Mouse (Mus musculus) heart, embryonic 13.5 days (tissue): ENCODE data around the gene Dtx3l. TPM values are rescaled to one million over a fixed set of nuclear protein-coding genes. Genes with fewer than 3 reads are reported as not detected.
"Not testable (repeated sequence)": the region's sequence is repeated elsewhere in the genome, so short reads cannot be mapped to it uniquely, and the experiment has no call there.

Experiments
- ATAC-seq: fragments of 200-750 bp; cut with Nextera tagmentation; 2 replicates; pipeline ENCODE4 v1.8.0; 2017; ENCODE audit warnings: moderate TSS enrichment; ENCODE audit not compliant: insufficient number of reproducible peaks, low FRiP score, low TSS enrichment; ENCODE audit errors: extremely low read depth
- H3K27ac ChIP-seq: fragments of 300-500 bp; sonication (generic); replicated peaks from 2 replicates; pipeline ENCODE4 v1.5.1; 2015; ENCODE audit warnings: moderate library complexity, mild to moderate bottlenecking, inconsistent platforms
- H3K27me3 ChIP-seq: fragments of 300-500 bp; sonication (generic); replicated peaks from 2 replicates; pipeline ENCODE4 v1.6.1; 2015; ENCODE audit warnings: mild to moderate bottlenecking, inconsistent platforms
- H3K36me3 ChIP-seq: fragments of 300-500 bp; sonication (generic); 2 replicates; pipeline ENCODE4 v1.6.1; 2015; ENCODE audit warnings: mild to moderate bottlenecking, inconsistent platforms
- H3K4me1 ChIP-seq: fragments of 300-500 bp; sonication (generic); 2 replicates; pipeline ENCODE4 v1.6.1; 2015; ENCODE audit warnings: inconsistent platforms
- H3K4me2 ChIP-seq: fragments of 300-500 bp; sonication (generic); 2 replicates; pipeline ENCODE4 v1.6.1; 2015; ENCODE audit warnings: inconsistent platforms, mild to moderate bottlenecking, moderate library complexity
- H3K4me3 ChIP-seq: fragments of 300-500 bp; sonication (generic); 2 replicates; pipeline ENCODE4 v1.5.1; 2015; ENCODE audit warnings: moderate library complexity, mild to moderate bottlenecking, inconsistent platforms
- H3K9ac ChIP-seq: fragments of 300-500 bp; sonication (generic); 2 replicates; pipeline ENCODE4 v1.6.1; 2015; ENCODE audit warnings: inconsistent platforms, mild to moderate bottlenecking, moderate library complexity
- H3K9me3 ChIP-seq: fragments of 300-500 bp; sonication (generic); 2 replicates; pipeline ENCODE4 v1.6.1; 2016; ENCODE audit warnings: inconsistent platforms
- WGBS: fragments of 180-500 bp; shearing (Covaris S2); methylation state at CpG from one replicate; pipeline ENCODE4 v1.1.7; 2015; ENCODE audit warnings: mixed read lengths; 5-methylcytosine and 5-hydroxymethylcytosine counted together
- polyA plus RNA-seq: library from polyadenylated mRNA; unstranded; fragments of >200 nt; fragmentation: Nextera tagmentation; extraction: Ambion mirVana; gene quantifications from 2 replicates; pipeline ENCODE4 v1.2.1, GENCODE M21; 2015

Dtx3l gene
- 4.5 and 4.6 TPM in 2 replicates for polyA plus RNA-seq

DNA sequence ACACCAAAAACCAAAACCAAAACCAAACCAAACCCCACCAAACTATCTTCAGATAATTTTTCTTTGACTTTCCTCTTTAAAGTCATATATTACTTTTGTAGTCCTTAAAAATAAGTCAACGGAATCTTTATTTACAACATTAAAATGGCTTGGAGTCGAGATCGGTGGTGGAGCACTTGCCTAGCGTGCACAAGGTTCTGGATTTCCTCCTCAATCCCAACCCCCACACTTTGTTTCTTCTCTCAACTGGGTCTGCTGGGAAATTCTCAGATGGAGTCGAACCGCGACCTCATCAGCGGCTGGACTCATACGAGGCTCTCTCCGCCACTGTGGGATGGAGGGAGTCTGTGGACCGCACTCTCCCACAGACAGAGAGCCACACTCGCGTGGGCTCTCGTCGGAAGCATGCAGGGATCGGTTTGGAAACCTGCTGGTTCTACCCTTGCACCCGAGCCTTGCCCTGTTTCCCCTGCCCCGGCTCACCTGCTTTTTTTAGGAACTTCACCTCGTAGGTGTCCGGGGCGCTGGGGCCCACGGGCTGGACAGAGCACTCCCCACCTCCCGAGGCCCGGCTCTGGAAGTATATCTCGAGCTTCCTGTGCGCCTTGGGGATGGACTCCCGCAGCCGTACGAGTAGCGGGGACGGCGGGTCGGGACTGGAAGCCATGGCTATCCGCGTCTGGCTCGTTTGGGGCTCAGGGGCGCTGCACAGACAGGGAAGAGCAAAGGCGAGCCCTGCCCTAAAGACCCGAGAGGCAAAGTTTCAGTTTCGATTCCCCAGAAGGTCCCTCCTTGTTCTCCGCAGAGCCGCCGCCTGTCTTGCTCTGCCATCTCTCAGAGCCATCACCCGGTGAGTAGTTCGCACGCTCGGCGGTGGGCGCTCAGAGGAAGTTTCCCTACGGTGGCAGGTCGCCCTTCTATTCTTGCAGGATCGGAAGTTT lies at the start of gene Dtx3l, which contains the start of gene Parp9:
Gene Dtx3l (minus strand): TSS at position 941 of the 941 bp plus-strand sequence.
Gene Parp9 (plus strand): TSS at position 260 of the 941 bp plus-strand sequence.
- H3K4me2 ChIP-seq = peak within 1 kb of the TSS; percentile 89
- 1% methylated on average over 52 of the region's 52 CpGs for WGBS
- peak within 1 kb of the TSS; percentile 87 for H3K9ac ChIP-seq
- H3K36me3 ChIP-seq = peaks cover 23% of the 10 kb centered on the region
- peak within 1 kb of the TSS; percentile 63 for H3K27ac ChIP-seq
- no peaks in the 10 kb centered on the region; the same call in 1 of the 2 replicates for H3K27me3 ChIP-seq
- peak within 1 kb of the TSS; percentile 79 for H3K4me3 ChIP-seq
- H3K4me1 ChIP-seq = peaks cover 16% of the 10 kb centered on the region
- no peaks in the 10 kb centered on the region for H3K9me3 ChIP-seq
- ATAC-seq = no peak

DNA sequence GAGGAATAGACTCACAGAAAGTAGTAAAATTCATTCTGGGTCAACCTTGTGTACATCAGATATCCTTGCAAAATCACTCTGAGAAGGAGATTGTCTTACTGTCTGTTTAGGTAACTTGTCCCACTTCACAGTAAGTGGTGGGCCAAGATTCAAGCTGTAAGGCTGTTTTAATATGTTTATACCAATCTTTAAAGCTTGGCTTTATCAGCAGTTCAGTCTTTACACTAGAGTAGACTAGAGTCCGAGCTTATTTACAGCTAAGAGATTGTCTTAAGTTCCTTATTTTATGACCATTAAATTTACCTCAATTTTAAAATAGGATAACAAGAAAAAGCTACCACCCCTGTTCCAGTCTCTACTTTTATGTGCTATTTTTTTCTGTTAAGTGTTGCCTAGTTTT lies 49.0 kb upstream of the Dtx3l start:
- ATAC-seq = no peak
- WGBS = 70% methylated on average over 1 of the region's 1 CpGs
- H3K9ac ChIP-seq = no peak overlapping the region

GRCm38 (mm10) chr16:35984471-35984870 lies 45.5 kb upstream of the Dtx3l start:
- Histone ChIP-seq H3K36me3 (0 out of 2 replicates have a peak, but pooled peaks cover 1% of the 10 kb centered on the region), H3K9ac (peak overlapping the region; percentile 94), H3K27ac (peak overlapping the region; percentile 100), H3K4me1 (peaks cover 33% of the 10 kb centered on the region), H3K27me3 (no peaks in the 10 kb centered on the region), H3K4me2 (peak overlapping the region; percentile 84), H3K4me3 (peak overlapping the region; percentile 83), H3K9me3 (0 out of 2 replicates have a peak, but pooled peaks cover 3% of the 10 kb centered on the region)
- WGBS = 42% methylated on average over 3 of the region's 3 CpGs
- no peak for ATAC-seq

More for the DNA sequence above, 49.0 kb upstream of the Dtx3l start:
- H3K9me3 ChIP-seq = no peaks in the 10 kb centered on the region
- H3K27me3 ChIP-seq = no peaks in the 10 kb centered on the region
- peaks cover 27% of the 10 kb centered on the region for H3K4me1 ChIP-seq
- no peak overlapping the region for H3K4me3 ChIP-seq
- no peak overlapping the region for H3K4me2 ChIP-seq
- H3K27ac ChIP-seq = no peak overlapping the region
- 0 out of 2 replicates have a peak, but pooled peaks cover 3% of the 10 kb centered on the region for H3K36me3 ChIP-seq

- Histone ChIP-seq H3K9ac (peak overlapping the region; percentile 94), H3K4me1 (peaks cover 33% of the 10 kb centered on the region), H3K4me2 (peak overlapping the region; percentile 84), H3K27me3 (no peaks in the 10 kb centered on the region), H3K4me3 (peak overlapping the region; percentile 83), H3K27ac (peak overlapping the region; percentile 100), H3K9me3 (0 out of 2 replicates have a peak, but pooled peaks cover 3% of the 10 kb centered on the region), H3K36me3 (no peaks in the 10 kb centered on the region)
- peak; percentile 73 for ATAC-seq
- under 1% methylated on average over 48 of the region's 86 CpGs for WGBS
Measured at GRCm38 (mm10) chr16:35983517-35984101, 44.7 kb upstream of the Dtx3l start.

- WGBS = under 1% methylated on average over 54 of the region's 54 CpGs
- Histone ChIP-seq H3K9me3 (0 out of 2 replicates have a peak, but pooled peaks cover 3% of the 10 kb centered on the region), H3K36me3 (no peaks in the 10 kb centered on the region), H3K27ac (peak overlapping the region; percentile 100), H3K4me1 (peaks cover 33% of the 10 kb centered on the region), H3K9ac (peak overlapping the region; percentile 94), H3K4me2 (peak overlapping the region; percentile 84), H3K4me3 (peak overlapping the region; percentile 83), H3K27me3 (no peaks in the 10 kb centered on the region)
- ATAC-seq = peak; percentile 82
Measured at GRCm38 (mm10) chr16:35982902-35983516, 44.1 kb upstream of the Dtx3l start.

GRCm38 (mm10) chr16:35982506-35982901 lies 43.6 kb upstream of the Dtx3l start:
- peak overlapping the region; percentile 94 for H3K9ac ChIP-seq
- no peak for ATAC-seq
- 3% methylated on average over 15 of the region's 15 CpGs for WGBS

DNA sequence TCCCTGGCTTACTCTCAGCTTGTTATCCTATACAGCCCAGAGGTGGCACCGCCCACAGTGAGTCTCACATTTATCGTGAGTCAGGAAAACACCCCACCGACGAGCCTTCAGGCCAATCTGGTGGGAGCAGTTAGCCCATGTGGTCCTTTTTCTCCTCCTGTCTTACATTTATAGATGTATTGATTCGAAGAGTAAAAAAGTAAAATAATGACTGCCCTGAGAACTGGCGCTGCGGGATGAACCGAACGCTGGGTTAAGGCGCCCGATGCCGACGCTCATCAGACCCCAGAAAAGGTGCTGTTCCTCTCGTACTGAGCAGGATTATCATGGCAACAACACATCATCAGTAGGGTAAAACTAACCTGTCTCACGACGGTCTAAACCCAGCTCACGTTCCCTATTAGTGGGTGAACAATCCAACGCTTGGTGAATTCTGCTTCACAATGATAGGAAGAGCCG lies 42.4 kb upstream of the Dtx3l start:
- ATAC-seq = peak; percentile 89
- 37% methylated on average over 19 of the region's 19 CpGs for WGBS

More at GRCm38 (mm10) chr16:35982506-35982901, 43.6 kb upstream of the Dtx3l start:
- 0 out of 2 replicates have a peak, but pooled peaks cover 3% of the 10 kb centered on the region for H3K9me3 ChIP-seq
- H3K27me3 ChIP-seq = no peaks in the 10 kb centered on the region
- H3K27ac ChIP-seq = peak overlapping the region; percentile 100
- H3K36me3 ChIP-seq = no peaks in the 10 kb centered on the region
- H3K4me1 ChIP-seq = peaks cover 30% of the 10 kb centered on the region
- peak overlapping the region; percentile 84 for H3K4me2 ChIP-seq
- peak overlapping the region; percentile 83 for H3K4me3 ChIP-seq

DNA sequence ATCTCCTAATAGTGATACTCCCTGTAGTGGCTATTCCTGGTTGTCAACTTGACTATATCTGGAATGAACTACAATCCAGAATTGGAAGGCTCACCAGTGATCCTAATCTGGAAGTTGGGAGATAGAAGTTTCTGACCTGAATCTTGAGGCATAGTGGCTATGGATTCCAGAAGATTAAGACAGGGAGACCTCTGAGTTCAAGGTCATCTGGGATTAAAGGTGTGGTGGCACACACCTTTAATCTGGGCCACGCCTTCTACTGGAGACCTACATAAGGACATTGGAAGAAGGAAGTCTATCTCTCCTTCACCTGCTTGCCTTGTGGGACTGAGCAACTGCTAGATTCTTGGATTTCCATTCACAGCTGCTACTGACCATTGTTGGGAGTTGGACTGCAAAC lies 39.5 kb upstream of the Dtx3l start, which contains the start of gene Kpna1:
Gene Kpna1 (plus strand): TSS at position 301 of the 400 bp plus-strand sequence.
- not testable (repeated sequence) for H3K9me3 ChIP-seq, H3K4me2 ChIP-seq, H3K27me3 ChIP-seq, ATAC-seq, H3K4me1 ChIP-seq, H3K27ac ChIP-seq, H3K9ac ChIP-seq, H3K36me3 ChIP-seq, H3K4me3 ChIP-seq
- WGBS = 75% methylated on average over 1 of the region's 1 CpGs

More for the DNA sequence above, 42.4 kb upstream of the Dtx3l start:
- no peaks in the 10 kb centered on the region for H3K27me3 ChIP-seq
- H3K36me3 ChIP-seq = no peaks in the 10 kb centered on the region
- H3K4me2 ChIP-seq = peak overlapping the region; percentile 84
- H3K9ac ChIP-seq = no peak overlapping the region
- H3K9me3 ChIP-seq = 0 out of 2 replicates have a peak, but pooled peaks cover 3% of the 10 kb centered on the region
- no peak overlapping the region for H3K27ac ChIP-seq
- H3K4me3 ChIP-seq = 0 out of 2 replicates have a peak overlapping the region, but pooled peaks have one; percentile 0
- peaks cover 26% of the 10 kb centered on the region for H3K4me1 ChIP-seq

- Histone ChIP-seq H3K4me3 (no peak overlapping the region), H3K4me1 (no peaks in the 10 kb centered on the region), H3K27me3 (no peaks in the 10 kb centered on the region), H3K9me3 (no peaks in the 10 kb centered on the region), H3K27ac (no peak overlapping the region), H3K4me2 (no peak overlapping the region), H3K36me3 (peaks cover 13% of the 10 kb centered on the region; the same call in 1 of the 2 replicates), H3K9ac (no peak overlapping the region)
- WGBS = 53% methylated on average over 1 of the region's 1 CpGs
- no peak for ATAC-seq
Measured at GRCm38 (mm10) chr16:35974021-35974420, 35.1 kb upstream of the Dtx3l start.

DNA sequence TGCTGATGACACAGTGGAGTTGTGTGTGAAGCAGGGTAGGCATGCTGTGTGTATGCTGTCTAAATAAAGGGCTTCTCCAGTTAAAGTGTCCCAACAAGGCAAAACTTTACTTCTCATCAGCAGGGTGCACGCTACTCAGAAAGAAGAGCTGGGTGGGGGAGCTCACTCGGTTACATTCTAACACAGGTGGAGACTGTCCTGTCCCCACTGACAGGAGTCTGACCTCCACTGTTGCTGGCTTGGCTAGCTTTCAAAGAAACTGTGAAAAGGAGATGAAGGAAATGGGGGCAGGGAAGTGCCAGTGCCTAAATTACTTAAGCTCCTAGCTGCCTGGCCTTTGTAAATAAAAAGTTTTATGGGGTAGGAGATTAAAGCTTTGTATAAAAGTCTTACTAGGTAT lies 29.2 kb upstream of the Dtx3l start:
- Histone ChIP-seq H3K27me3 (no peaks in the 10 kb centered on the region), H3K4me1 (no peaks in the 10 kb centered on the region), H3K9ac (no peak overlapping the region), H3K27ac (no peak overlapping the region), H3K4me2 (no peak overlapping the region), H3K36me3 (peaks cover 26% of the 10 kb centered on the region; the same call in 1 of the 2 replicates), H3K9me3 (no peaks in the 10 kb centered on the region), H3K4me3 (no peak overlapping the region)
- WGBS = 30% methylated on average over 2 of the region's 2 CpGs
- ATAC-seq = no peak
